Mouse (Mus musculus) intestine, embryonic 16.5 days (tissue): ENCODE results near the gene Scgb1b27. TPM values are rescaled to one million over a fixed set of nuclear protein-coding genes. Genes with fewer than 3 reads are reported as not detected.

Experiments
- polyA plus RNA-seq: library from polyadenylated mRNA; unstranded; fragments of >200 nt; fragmentation: Nextera tagmentation; extraction: Ambion mirVana; gene quantifications from 2 replicates; pipeline ENCODE4 v1.2.1, GENCODE M21; 2015

The Scgb1b27 gene
- polyA plus RNA-seq, 1 experiment from 2014 or later: not detected

Other genes starting within 250 kb of the Scgb1b27 start
- not detected in 2 replicates for gene Scgb2b26, start 76.4 kb upstream of the Scgb1b27 start, polyA plus RNA-seq
- not detected in 2 replicates for gene Scgb2b27, start 7.5 kb upstream of the Scgb1b27 start, polyA plus RNA-seq
- gene Scgb1b30, start 73.9 kb downstream of the Scgb1b27 start, polyA plus RNA-seq: not detected in 2 replicates
- 3.2 and 3.4 TPM in 2 replicates for gene Wtip, start 111.8 kb downstream of the Scgb1b27 start, polyA plus RNA-seq
- 126 and 144 TPM in 2 replicates for gene Uba2, start 148.1 kb downstream of the Scgb1b27 start, polyA plus RNA-seq
- 50.6 and 63.3 TPM in 2 replicates for gene Pdcd2l, start 175.2 kb downstream of the Scgb1b27 start, polyA plus RNA-seq
- 448 and 487 TPM in 2 replicates for gene Gpi1, start 208.9 kb downstream of the Scgb1b27 start, polyA plus RNA-seq
- not detected in 2 replicates for gene Gm6096, start 229.6 kb downstream of the Scgb1b27 start, polyA plus RNA-seq